Mouse (Mus musculus) liver, postnatal 0 days (tissue): ENCODE results near the gene Inava.

Source experiments
- CTCF ChIP-seq: sonication (generic); IDR thresholded peaks from 2 replicates; pipeline ENCODE4 v1.5.1; 2016; ENCODE audit warnings: antibody characterized with exemption, low read depth
- EP300 ChIP-seq: IDR thresholded peaks from 2 replicates; pipeline ENCODE4 v1.6.1; 2016; ENCODE audit warnings: antibody characterized with exemption, low read depth, mild to moderate bottlenecking

GRCm38 (mm10) chr1:136226626-136227025 lies 7.4 kb downstream of the Inava start:
- TF ChIP-seq EP300 = no peak
- no peak for TF ChIP-seq CTCF
